Mouse (Mus musculus) adrenal gland, postnatal 4 days (tissue): Measurements from ENCODE around the gene Eva1c. TPM values are rescaled to one million over a fixed set of nuclear protein-coding genes. Genes with fewer than 3 reads are reported as not detected.

Source experiments
- DNase-seq, 2 experiments: peaks; one replicate each; pipeline ENCODE4 v3.0.0; 2021 to 2022; ENCODE audit warnings: low spot score in 2 of 2, mixed read lengths in 2 of 2
- long read RNA-seq, 2 experiments: library from polyadenylated mRNA; stranded (forward); transcript quantifications; one replicate each; pipeline ENCODE4 v2.0.0; 2021
- total RNA-seq, 2 experiments: library from RNA; stranded (reverse); gene quantifications; 2 replicates each; pipeline ENCODE4 v1.2.3; 2021

Gene Eva1c
- 1 to 10 TPM; 5.1 to 5.8 TPM for total RNA-seq
- long read RNA-seq, experiment 1, partial matches to known transcripts, result 0 of 7 reads
- long read RNA-seq, experiment 1, other reads (novel, unspliced or antisense), result 0 of 7 reads
- long read RNA-seq, experiment 2, partial matches to known transcripts, result 0 of 7 reads
- long read RNA-seq, experiment 2, other reads (novel, unspliced or antisense), result 1 of 7 reads

GRCm38 (mm10) chr16:90826457-90826856, at the start of gene Eva1c:
Gene Eva1c, plus strand, starts transcription at chr16:90826719.
- no peak for DNase-seq

GRCm38 (mm10) chr16:90779783-90780182, 46.7 kb upstream of the Eva1c start:
- no peak for DNase-seq

DNA sequence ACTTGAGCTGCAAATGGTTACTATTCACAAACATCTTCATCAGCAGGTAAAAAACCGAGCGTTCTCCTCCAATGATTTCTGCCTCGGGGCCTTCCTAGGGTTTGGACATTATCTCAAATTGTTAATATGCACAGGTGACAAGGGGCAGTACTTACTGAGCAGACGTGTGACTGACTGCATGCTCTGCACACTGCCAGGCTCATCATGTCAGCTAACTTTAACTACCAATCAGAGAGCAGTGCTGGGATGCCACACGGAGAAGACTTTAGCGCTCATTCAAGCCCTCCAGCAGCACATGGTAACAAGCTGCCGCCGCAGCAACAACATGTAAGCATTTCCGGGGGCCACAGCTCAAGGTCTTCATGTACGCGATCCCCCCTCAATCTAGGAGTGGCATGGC, 43.2 kb upstream of the Eva1c start:
- DNase-seq, result no peak

DNA sequence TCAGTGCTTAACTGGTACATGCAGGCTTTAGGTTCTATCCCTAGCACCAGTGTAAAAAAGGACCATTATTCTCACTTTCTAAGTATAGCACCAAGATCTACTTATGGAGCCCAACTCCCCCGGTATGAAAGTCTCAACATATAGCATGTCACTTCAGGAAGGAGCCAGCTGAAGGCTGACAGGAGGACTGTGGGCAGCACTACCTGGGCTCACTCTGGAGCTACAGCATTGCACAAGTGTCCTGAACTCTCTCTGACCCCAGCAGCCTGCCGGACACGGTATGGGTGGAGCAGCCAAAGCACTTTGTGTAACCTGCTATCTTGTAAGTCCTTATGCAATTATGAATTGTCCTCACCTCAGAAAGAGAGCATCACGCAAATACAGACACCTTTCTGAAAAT, 41.3 kb upstream of the Eva1c start:
- DNase-seq, result no peak

- no peak for DNase-seq
Measured at GRCm38 (mm10) chr16:90788580-90788979, 37.9 kb upstream of the Eva1c start.

GRCm38 (mm10) chr16:90790946-90791345, 35.6 kb upstream of the Eva1c start:
- no peak for DNase-seq

- DNase-seq, result no peak
Measured at GRCm38 (mm10) chr16:90792066-90792465, 34.5 kb upstream of the Eva1c start.

DNA sequence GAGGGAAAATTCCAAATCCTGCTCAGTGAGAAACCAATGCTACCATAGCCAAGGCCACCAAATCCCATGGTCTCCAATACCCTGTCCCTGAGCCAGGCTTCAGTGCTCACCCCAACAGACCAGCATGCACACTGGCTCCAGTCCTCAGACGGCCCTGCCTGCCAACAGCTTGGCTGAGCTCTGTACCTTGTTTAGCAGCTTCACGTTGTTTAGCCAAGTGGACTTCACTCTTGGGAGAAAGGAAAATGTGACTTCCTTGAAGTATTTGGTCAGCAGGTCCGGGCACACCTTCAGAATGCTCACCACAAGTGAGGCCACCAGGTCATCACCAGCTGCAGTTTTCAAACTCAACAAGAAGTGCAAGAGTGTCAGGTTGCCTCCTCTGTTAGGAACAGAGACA, 34.0 kb upstream of the Eva1c start:
- no peak for DNase-seq

DNA sequence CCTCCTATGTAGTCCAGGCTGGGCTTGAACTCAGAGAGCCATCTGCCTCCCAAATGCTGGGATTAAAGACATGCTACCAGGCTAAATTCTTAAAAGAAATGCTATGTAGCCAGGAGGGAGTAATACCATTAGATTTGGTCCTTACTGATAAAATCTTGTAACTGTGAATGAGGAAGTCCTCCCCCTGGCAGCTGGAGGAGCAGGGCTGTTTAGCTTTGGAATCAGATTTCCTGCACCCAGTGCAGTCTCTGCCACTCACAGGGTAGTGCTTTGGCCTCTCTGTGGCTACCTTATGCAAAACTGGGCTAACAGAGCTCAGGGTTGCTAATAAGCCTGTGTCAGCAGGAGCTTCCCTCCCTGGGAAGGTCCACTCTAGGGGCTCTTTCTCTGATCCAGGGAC, 31.8 kb upstream of the Eva1c start:
- no peak for DNase-seq

- no peak for DNase-seq
Measured at GRCm38 (mm10) chr16:90798446-90798845, 28.1 kb upstream of the Eva1c start.

- DNase-seq, result no peak
Measured at GRCm38 (mm10) chr16:90798848-90799247, 27.7 kb upstream of the Eva1c start.

DNA sequence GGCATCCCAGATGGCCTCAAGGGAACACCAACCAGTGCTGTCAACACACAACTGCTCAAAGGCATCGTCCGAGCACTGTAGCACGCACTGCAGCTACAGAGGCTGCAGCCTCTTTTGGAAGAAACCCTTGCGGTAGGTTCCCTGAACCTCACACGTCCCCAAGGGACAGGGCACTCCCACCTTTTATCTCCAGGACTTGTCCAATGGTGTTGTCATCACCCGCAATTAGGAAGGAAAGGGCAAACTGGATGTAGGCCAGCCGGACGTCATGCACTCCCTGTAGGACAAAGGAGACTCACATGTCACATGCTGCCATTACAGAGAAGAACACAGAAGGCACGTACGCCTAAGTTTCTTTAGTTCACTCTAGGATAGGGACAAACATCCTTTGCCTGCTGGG, 26.7 kb upstream of the Eva1c start:
- no peak for DNase-seq

DNA sequence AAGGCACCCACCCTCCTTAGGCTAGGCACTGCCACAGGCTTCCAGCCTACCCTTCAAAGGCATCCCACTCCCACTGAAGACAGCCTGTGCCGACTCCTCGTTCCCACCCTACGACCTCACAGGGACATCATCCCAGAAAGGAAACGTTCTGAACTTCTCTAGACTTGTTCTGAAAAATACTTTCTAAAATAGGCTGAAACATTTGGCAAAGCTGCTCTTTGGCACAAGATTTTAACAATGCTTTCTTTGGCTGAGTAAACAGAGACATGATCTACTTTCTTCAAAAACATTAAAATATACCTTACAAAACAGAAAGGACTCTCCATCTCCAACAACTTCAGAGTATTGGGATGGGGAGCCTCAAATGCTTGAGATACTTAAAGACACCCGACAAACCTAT, 25.3 kb upstream of the Eva1c start:
- no peak for DNase-seq

- no peak for DNase-seq
Measured at GRCm38 (mm10) chr16:90801928-90802327, 24.6 kb upstream of the Eva1c start.

DNA sequence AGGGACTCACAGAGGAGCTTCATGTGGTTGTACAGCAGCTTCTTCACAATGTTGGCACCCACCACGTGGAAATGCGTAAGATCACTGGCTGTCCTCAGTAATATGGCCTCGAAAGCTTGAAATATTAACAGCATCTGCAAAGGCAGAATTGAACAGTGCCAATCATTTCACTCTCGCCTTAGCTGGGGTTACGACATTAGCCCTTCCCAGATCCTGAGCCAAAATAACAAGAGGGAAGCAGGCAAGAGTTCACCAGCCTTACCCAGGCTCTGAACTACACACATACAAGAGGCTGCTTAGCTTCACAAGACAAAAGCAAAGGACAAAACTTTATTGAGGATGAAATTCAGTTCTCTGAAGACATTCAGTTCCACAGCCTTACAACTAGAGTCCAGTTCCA, 22.1 kb upstream of the Eva1c start:
- DNase-seq, result no peak

- DNase-seq, result peak; percentile 96 to 100
Measured at GRCm38 (mm10) chr16:90809975-90810715, 16.4 kb upstream of the Eva1c start, which contains the start of gene Urb1. Gene Urb1, minus strand, starts transcription at chr16:90810413.

GRCm38 (mm10) chr16:90810716-90811256, 15.7 kb upstream of the Eva1c start:
- DNase-seq, result no peak

DNA sequence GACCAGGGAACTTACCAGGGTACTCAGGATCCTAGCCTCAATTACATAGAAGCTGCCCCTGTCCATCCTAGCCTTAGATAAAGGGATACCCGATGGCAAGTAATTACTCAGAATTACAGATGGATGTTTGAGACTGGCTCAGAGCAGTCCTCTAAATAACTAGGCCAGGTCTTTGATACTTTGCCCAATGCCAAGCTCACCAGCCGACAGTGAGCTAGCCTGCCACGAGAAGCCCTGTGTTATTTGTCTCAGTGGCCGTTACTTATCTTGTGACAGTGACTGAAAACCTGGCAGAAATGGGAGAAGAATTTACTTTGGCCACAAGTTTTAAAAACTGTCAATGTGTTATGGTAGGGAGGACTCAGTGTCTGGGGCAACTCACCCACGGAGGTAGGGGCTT, 14.4 kb upstream of the Eva1c start:
- no peak for DNase-seq

DNA sequence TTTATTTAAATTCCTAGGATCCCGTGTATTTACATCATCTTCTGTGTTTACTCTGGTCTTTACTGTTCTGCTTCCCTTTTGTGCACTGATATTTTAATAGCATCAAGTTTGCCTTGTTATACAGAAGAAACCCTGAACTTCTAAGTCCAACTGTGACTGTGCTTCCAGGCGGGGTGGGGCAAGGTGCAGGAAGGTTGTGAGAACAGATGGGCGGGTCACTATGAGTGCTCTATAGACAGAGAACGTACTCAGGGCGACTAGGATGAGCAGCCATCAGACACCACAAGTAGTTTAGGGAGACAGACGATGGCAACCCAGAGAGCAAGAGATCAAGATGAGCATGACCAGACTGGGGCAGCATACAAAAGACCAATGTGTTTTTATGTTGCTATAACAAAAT, 6.2 kb upstream of the Eva1c start:
- no peak for DNase-seq

- no peak for DNase-seq
Measured at GRCm38 (mm10) chr16:90821046-90821697, 5.3 kb upstream of the Eva1c start.

DNA sequence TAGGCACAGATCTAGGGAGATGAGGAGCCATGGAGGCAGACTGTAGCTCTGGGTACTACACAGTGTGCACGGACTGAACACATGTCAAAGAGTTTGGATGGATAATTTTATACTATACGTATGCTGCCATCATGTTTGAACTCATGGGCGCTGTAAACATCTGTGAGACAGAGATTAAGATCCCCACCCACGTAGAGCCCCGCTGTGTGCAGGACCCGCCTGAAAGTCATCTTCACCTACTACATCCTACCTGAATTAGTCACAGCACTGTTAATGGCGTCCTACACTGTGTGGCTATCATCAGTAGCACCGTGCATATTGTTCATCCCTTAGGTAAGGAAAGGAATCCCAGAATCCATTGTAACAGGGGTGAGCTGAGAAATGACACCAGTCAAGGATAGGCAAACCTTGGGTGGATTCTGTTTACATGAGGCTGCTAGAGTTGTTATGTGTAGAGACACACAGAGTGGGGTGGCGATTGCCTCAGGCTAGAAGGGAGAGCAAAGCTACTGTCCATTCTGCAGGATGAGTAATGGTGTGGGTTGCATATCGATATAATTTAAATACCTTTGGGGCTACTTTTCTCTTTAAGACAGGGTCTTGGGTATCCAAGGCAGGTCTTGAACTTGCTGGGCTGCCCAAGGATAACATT, 4.1 kb upstream of the Eva1c start:
- no peak for DNase-seq

DNA sequence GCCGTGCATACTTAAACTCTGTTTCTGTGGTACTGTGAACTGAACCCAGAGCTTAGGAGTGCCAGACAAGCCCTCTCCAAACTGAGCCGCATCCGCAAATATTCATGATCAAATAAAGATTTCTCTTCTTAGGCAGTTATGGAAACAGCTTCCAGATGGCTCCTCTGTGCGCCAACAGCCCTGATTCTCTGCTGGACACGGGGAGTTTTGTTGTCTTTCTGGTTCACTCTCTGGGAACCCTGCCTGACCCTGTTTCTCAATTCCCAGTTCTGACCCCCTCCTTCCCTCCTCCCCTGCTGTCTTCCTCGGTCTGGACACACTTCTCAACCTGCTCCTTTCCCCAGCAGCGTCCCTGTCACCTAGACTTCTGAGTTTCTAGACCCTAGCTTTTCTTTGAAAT, 3.5 kb upstream of the Eva1c start:
- no peak for DNase-seq
